Mouse (Mus musculus) G1E (cell line): ENCODE data around the gene Ccdc62. TPM values are rescaled to one million over a fixed set of nuclear protein-coding genes. Genes with fewer than 3 reads are reported as not detected.

Experiments used
- ATAC-seq: 2 replicates; pipeline ENCODE4 v1.8.0; 2016; ENCODE audit warnings: mild to moderate bottlenecking; ENCODE audit not compliant: insufficient number of reproducible peaks, poor library complexity, low FRiP score, severe bottlenecking; ENCODE audit errors: extremely low read depth
- DNase-seq: peaks from one replicate; pipeline ENCODE4 v3.0.0; 2012; ENCODE audit warnings: low spot score
- H3K27me3 ChIP-seq: 2 replicates; pipeline ENCODE4 v1.6.1; 2012; ENCODE audit warnings: mild to moderate bottlenecking, low read length, inconsistent platforms; ENCODE audit not compliant: insufficient read depth
- H3K36me3 ChIP-seq: replicated peaks from 2 replicates; pipeline ENCODE3; 2012; ENCODE audit warnings: mild to moderate bottlenecking, inconsistent platforms
- H3K4me1 ChIP-seq: 2 replicates; pipeline ENCODE4 v1.6.1; 2012; ENCODE audit warnings: low read depth, low read length, inconsistent platforms, mixed read lengths; ENCODE audit not compliant: insufficient read depth
- H3K4me3 ChIP-seq: 2 replicates; pipeline ENCODE4 v1.5.1; 2012; ENCODE audit warnings: low read depth, mild to moderate bottlenecking, inconsistent platforms, low read length, moderate library complexity, mixed read lengths
- H3K9me3 ChIP-seq: replicated peaks from 2 replicates; pipeline ENCODE4 v1.6.1; 2012; ENCODE audit warnings: inconsistent platforms
- CTCF ChIP-seq: IDR thresholded peaks from 2 replicates; pipeline ENCODE4 v1.5.1; 2012; ENCODE audit warnings: low read depth, low read length, inconsistent platforms, mixed read lengths
- GATA1 ChIP-seq: IDR thresholded peaks from 2 replicates; pipeline ENCODE4 v1.6.1; 2012; ENCODE audit warnings: borderline replicate concordance, low read length, inconsistent platforms, mixed read lengths
- GATA2 ChIP-seq: IDR thresholded peaks from 2 replicates; pipeline ENCODE4 v1.6.1; 2012; ENCODE audit warnings: low read depth, low read length, inconsistent platforms, borderline replicate concordance
- POLR2AphosphoS5 ChIP-seq: IDR thresholded peaks from 2 replicates; pipeline ENCODE4 v1.6.1; 2012; ENCODE audit warnings: low read depth, low read length, inconsistent platforms; ENCODE audit not compliant: insufficient replicate concordance
- TAL1 ChIP-seq: conservative IDR thresholded peaks from 2 replicates; pipeline ENCODE4 v1.6.1; 2012; ENCODE audit warnings: low read depth, low read length, inconsistent platforms, mixed read lengths
- polyA plus RNA-seq: library from polyadenylated mRNA; stranded (reverse); fragments of >175 nt; gene quantifications from 2 replicates; pipeline ENCODE4 v1.2.3, GENCODE M21; 2012
- total RNA-seq, 2 experiments: library from RNA; stranded (forward) in 1 of 2; stranded (reverse) in 1 of 2; fragments of 200-1000 nt in 1 of 2; fragments of >200 nt in 1 of 2; fragmentation: Nextera tagmentation in 1 of 2; gene quantifications; 2 replicates each; pipeline ENCODE4 v1.2.3; 2014 to 2017

Gene Ccdc62
- total and polyA plus RNA-seq, 3 experiments = 3.0 to 9.4 (median 5.0) TPM

GRCm38 (mm10) chr5:123998370-123998769 lies 67.9 kb downstream of the Ccdc62 start:
- H3K4me1 ChIP-seq = peaks cover 24% of the 10 kb centered on the region
- H3K4me3 ChIP-seq = no peak overlapping the region
- DNase-seq (no peak), ATAC-seq (no peak)
- H3K9me3 ChIP-seq = no peaks in the 10 kb centered on the region
- H3K36me3 ChIP-seq = peaks cover 89% of the 10 kb centered on the region
- no peak for TF ChIP-seq POLR2AphosphoS5
- no peak for TF ChIP-seq GATA1
- no peak for TF ChIP-seq CTCF
- no peak for TF ChIP-seq TAL1
- TF ChIP-seq GATA2 = no peak
- no peaks in the 10 kb centered on the region for H3K27me3 ChIP-seq

- no peak for TF ChIP-seq GATA2
- TF ChIP-seq CTCF = peak; percentile 83
- Histone ChIP-seq H3K36me3 (peaks cover 97% of the 10 kb centered on the region), H3K4me1 (peaks cover 26% of the 10 kb centered on the region), H3K9me3 (no peaks in the 10 kb centered on the region), H3K27me3 (no peaks in the 10 kb centered on the region), H3K4me3 (no peak overlapping the region)
- peak; percentile 79 for DNase-seq
- peak; percentile 55 for ATAC-seq
Measured at GRCm38 (mm10) chr5:124000824-124001223, 70.3 kb downstream of the Ccdc62 start.

GRCm38 (mm10) chr5:124001274-124001673 lies 70.8 kb downstream of the Ccdc62 start:
- no peak for ATAC-seq
- H3K4me3 ChIP-seq = no peak overlapping the region
- H3K9me3 ChIP-seq = no peaks in the 10 kb centered on the region
- peaks cover 98% of the 10 kb centered on the region for H3K36me3 ChIP-seq
- no peaks in the 10 kb centered on the region for H3K27me3 ChIP-seq
- DNase-seq = no peak
- TF ChIP-seq GATA2 (no peak), GATA1 (no peak), POLR2AphosphoS5 (no peak), TAL1 (no peak), CTCF (no peak)
- peaks cover 25% of the 10 kb centered on the region for H3K4me1 ChIP-seq

- peaks cover 12% of the 10 kb centered on the region for H3K4me1 ChIP-seq
- ATAC-seq (no peak), DNase-seq (no peak)
- H3K9me3 ChIP-seq = no peaks in the 10 kb centered on the region
- TF ChIP-seq GATA1 (no peak), TAL1 (no peak)
- no peak overlapping the region for H3K4me3 ChIP-seq
- H3K36me3 ChIP-seq = peaks cover 98% of the 10 kb centered on the region
- H3K27me3 ChIP-seq = no peaks in the 10 kb centered on the region
Measured at GRCm38 (mm10) chr5:124002876-124003275, 72.4 kb downstream of the Ccdc62 start.

- Histone ChIP-seq H3K4me1 (peaks cover 11% of the 10 kb centered on the region), H3K9me3 (no peaks in the 10 kb centered on the region), H3K36me3 (peaks cover 99% of the 10 kb centered on the region), H3K27me3 (no peaks in the 10 kb centered on the region), H3K4me3 (no peak overlapping the region)
- DNase-seq (no peak), ATAC-seq (no peak)
- TF ChIP-seq POLR2AphosphoS5 (no peak), CTCF (no peak), GATA2 (no peak), TAL1 (no peak), GATA1 (no peak)
Measured at GRCm38 (mm10) chr5:124003375-124003774, 72.9 kb downstream of the Ccdc62 start.

GRCm38 (mm10) chr5:124004356-124005150 lies 74.1 kb downstream of the Ccdc62 start:
- no peak for DNase-seq

GRCm38 (mm10) chr5:124005151-124005500 lies 74.6 kb downstream of the Ccdc62 start:
- Histone ChIP-seq H3K36me3 (peaks cover 99% of the 10 kb centered on the region), H3K27me3 (no peaks in the 10 kb centered on the region), H3K9me3 (no peaks in the 10 kb centered on the region), H3K4me1 (peaks cover 9% of the 10 kb centered on the region; the same call in 1 of the 2 replicates), H3K4me3 (no peak overlapping the region; the same call in 1 of the 2 replicates)
- ATAC-seq (no peak), DNase-seq (no peak)
- no peak for TF ChIP-seq CTCF
- no peak for TF ChIP-seq TAL1
- TF ChIP-seq GATA1 = no peak
- no peak for TF ChIP-seq GATA2
- TF ChIP-seq POLR2AphosphoS5 = no peak

More at GRCm38 (mm10) chr5:124004356-124005150, 74.1 kb downstream of the Ccdc62 start:
- no peak overlapping the region; the same call in 1 of the 2 replicates for H3K4me3 ChIP-seq
- TF ChIP-seq TAL1 (no peak), POLR2AphosphoS5 (no peak)
- ATAC-seq = no peak
- H3K9me3 ChIP-seq = no peaks in the 10 kb centered on the region
- H3K4me1 ChIP-seq = peaks cover 9% of the 10 kb centered on the region; the same call in 1 of the 2 replicates
- H3K27me3 ChIP-seq = no peaks in the 10 kb centered on the region
- H3K36me3 ChIP-seq = peaks cover 99% of the 10 kb centered on the region
